Mouse (Mus musculus): Measurements from ENCODE around the gene Ppp3ca.

Gene Ppp3ca

GRCm38 (mm10) chr3:136982021-136982420, 312.1 kb downstream of the Ppp3ca start:
- in situ Hi-C loops (cut with MboI, MseI): no loop called here

- in situ Hi-C loops (cut with MboI, MseI): no loop called here
These were observed 316.4 kb downstream of the Ppp3ca start for GRCm38 (mm10) chr3:136986096-136986881.

All from regulatory T cell (primary cell).